Mouse (Mus musculus) adrenal gland, adult 18-20 months (tissue): ENCODE measurements around the gene Serpina3g. TPM values are rescaled to one million over a fixed set of nuclear protein-coding genes. Genes with fewer than 3 reads are reported as not detected.

ENCODE experiments used
- DNase-seq, 2 experiments: peaks; one replicate each; pipeline ENCODE4 v3.0.0; 2021 to 2022; ENCODE audit warnings: low spot score in 2 of 2
- total RNA-seq, 2 experiments: library from RNA; stranded (reverse); gene quantifications; 1 replicate in 1 of 2; 2 replicates in 1 of 2; pipeline ENCODE4 v1.2.3; 2021

The Serpina3g gene
- total RNA-seq, 2 experiments from 2014 or later, result 4.3 to 4.8 TPM

GRCm38 (mm10) chr12:104278216-104279055 lies 42.4 kb downstream of the Serpina3g start:
- DNase-seq, result no peak

DNA sequence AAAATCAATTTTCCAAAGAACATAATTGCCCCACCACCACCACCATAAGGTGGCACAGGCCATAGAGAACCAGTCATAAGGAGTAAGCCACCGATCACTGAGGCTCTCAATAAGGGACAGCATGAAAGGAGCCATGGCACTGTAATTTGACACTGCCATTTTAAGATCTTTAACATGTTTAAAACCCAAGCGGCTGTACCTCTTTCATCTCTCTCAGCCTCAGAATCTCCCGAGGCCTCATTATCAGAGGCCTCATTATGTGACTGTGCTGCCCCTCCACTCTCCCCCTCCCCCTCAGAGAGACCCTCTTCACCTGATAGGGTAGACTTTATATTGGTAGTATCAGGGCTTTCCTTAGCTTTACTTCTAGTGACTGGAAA lies 43.0 kb downstream of the Serpina3g start:
- DNase-seq, result no peak

GRCm38 (mm10) chr12:104283380-104283779 lies 47.3 kb downstream of the Serpina3g start:
- DNase-seq, result no peak

DNA sequence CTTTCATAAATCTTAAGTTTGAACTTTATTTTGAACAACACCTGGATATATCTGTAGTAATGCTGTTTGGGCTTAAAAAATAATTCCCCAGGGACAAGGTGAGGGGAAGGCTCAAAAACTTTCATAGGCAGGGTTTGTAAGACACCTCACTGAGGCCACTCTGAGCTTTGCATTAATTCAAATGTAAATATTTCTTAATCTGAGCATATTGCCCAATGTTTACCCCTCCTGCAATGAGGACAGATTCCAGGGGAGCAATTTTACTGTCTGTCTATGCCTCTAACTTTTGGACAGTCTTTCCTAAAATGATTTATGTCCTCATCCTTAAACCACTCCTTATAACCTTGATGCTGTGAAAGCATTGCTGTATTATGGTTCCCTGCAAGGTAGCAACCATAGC lies 52.3 kb downstream of the Serpina3g start:
- DNase-seq, result no peak

GRCm38 (mm10) chr12:104289872-104290271 lies 53.8 kb downstream of the Serpina3g start:
- DNase-seq, result no peak

Other genes with a start within 250 kb of the Serpina3g start
- gene Serpina11, start 246.3 kb upstream of the Serpina3g start, total RNA-seq, result not detected
- gene Serpina9, start 222.5 kb upstream of the Serpina3g start, total RNA-seq, result not detected
- gene Serpina12, start 191.8 kb upstream of the Serpina3g start, total RNA-seq, result 1 to 10 TPM; 1.1 to 1.3 TPM
- gene Serpina5, start 135.1 kb upstream of the Serpina3g start, total RNA-seq, result 1 to 10 TPM in 1 of 2 experiments, under 1 TPM in 1; 0.90 to 1.5 TPM
- gene Serpina3a, start 123.5 kb upstream of the Serpina3g start, total RNA-seq, result not detected
- gene Serpina3b, start 108.2 kb upstream of the Serpina3g start, total RNA-seq, result 1 to 10 TPM in 1 of 2 experiments, under 1 TPM in 1; 0.33 to 2.1 TPM
- gene Serpina3c, start 82.4 kb upstream of the Serpina3g start, total RNA-seq, result 10 to 100 TPM; 23.7 to 24.1 TPM
- gene Serpina3f, start 21.7 kb upstream of the Serpina3g start, total RNA-seq, result under 1 TPM; 0.48 to 0.60 TPM
- not detected for gene Serpina3i, start 26.9 kb downstream of the Serpina3g start, total RNA-seq
- gene Serpina3j, start 78.3 kb downstream of the Serpina3g start, total RNA-seq, result under 1 TPM in 1 of 2 experiments, not detected in 1; 0.89 TPM
- 1 to 10 TPM; 1.1 to 4.0 TPM for gene Serpina3k, start 102.2 kb downstream of the Serpina3g start, total RNA-seq
- 1 to 10 TPM; 1.2 to 2.3 TPM for gene Serpina3m, start 102.2 kb downstream of the Serpina3g start, total RNA-seq
- gene Serpina3n, start 170.5 kb downstream of the Serpina3g start, total RNA-seq, result 10 to 100 TPM in 1 of 2 experiments, 1 to 10 TPM in 1; 6.0 to 33.8 TPM
- not detected for gene Gsc, start 237.1 kb downstream of the Serpina3g start, total RNA-seq